Mouse (Mus musculus) lung, postnatal 0 days (tissue): ENCODE measurements around the gene Gm49321.

ENCODE experiments used
- CTCF ChIP-seq: IDR thresholded peaks from 2 replicates; pipeline ENCODE4 v1.5.1; 2016; ENCODE audit warnings: antibody characterized with exemption, mild to moderate bottlenecking
- EP300 ChIP-seq: IDR thresholded peaks from 2 replicates; pipeline ENCODE4 v1.6.1; 2016; ENCODE audit warnings: antibody characterized with exemption, mild to moderate bottlenecking, control low read depth

DNA sequence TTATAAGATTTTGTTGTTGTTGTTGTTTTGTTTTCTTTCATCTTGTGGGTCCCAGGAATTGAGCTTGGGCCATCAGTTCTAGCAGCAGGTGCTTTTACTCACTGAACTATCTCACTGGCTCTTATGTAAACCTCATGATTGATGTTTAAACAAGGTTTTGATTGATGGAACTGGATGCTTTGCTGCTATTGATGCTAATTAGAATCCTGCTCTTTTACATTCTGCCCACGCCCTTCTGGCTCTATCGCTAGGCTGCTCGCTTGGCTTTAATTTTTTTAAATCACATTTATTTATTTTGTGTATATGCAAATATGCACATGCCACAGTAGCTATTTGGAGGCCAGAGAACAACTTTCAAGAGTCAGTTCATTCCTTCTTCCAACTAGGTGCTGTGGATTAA is 20.2 kb downstream of the Gm49321 start:
- no peak for TF ChIP-seq CTCF
- no peak for TF ChIP-seq EP300
